In the genomic region with DNA sequence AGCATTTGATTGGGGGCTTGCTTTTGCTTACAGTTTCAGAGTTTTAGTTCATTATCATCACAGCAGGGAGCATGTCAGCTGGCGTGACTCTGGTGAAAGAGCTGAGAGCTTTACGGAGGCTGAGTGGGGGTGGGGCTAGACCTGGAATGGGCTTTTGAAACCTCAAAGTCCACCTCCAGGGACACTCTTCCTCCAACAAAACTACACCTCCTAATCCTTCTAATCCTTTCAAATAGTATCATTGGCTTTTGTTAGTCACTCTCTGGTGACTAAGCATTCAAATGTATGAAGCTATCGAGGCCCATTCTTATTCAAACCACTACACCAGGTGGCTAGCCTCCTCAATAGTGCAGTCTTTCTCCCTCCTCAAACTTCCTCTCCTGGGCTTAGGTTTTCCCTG, we compare ENCODE assay signal across 19 mouse cellular contexts. TPM values are rescaled to one million over a fixed set of nuclear protein-coding genes. Genes with fewer than 3 reads are reported as not detected.
"Had no signal": no experiment of that assay in that cellular context is flagged by ENCODE, and none has a peak within 500 bp of the region (broad histone marks: within the 10 kb centered on the region; RNA-seq: fewer than 3 reads in every experiment).

No protein-coding gene starts in this region.

- H3K36me3 ChIP-seq: limb, embryonic 15.5 days; liver, embryonic 12.5 days; lung, embryonic 15.5 days; midbrain, embryonic 12.5 days; neural tube, embryonic 13.5 days had no signal

- H3K9me3 ChIP-seq: limb, embryonic 15.5 days; liver, embryonic 12.5 days; lung, embryonic 15.5 days had no signal

- DNase-seq: kidney, adult 8-10 months; kidney, postnatal 25 days; layer of hippocampus, adult 9-11 months; layer of hippocampus, postnatal 36 days; lung, postnatal 14 days; retina, postnatal 1 day; right cerebral cortex, postnatal 4 days; thymus, adult 2 months; thymus, postnatal 25 days had no signal

- H3K4me1 ChIP-seq: limb, embryonic 15.5 days; liver, embryonic 12.5 days; midbrain, embryonic 12.5 days; neural tube, embryonic 13.5 days had no signal

- ATAC-seq: liver, embryonic 12.5 days; midbrain, embryonic 16.5 days had no signal

- H3K9ac ChIP-seq: limb, embryonic 15.5 days; liver, embryonic 12.5 days; lung, embryonic 15.5 days; midbrain, embryonic 12.5 days; neural tube, embryonic 13.5 days had no signal

- H3K27ac ChIP-seq: limb, embryonic 15.5 days; liver, embryonic 12.5 days; lung, embryonic 15.5 days; midbrain, embryonic 12.5 days; neural tube, embryonic 13.5 days had no signal

- H3K4me2 ChIP-seq: limb, embryonic 15.5 days; liver, embryonic 12.5 days; lung, embryonic 15.5 days; midbrain, embryonic 12.5 days; neural tube, embryonic 13.5 days had no signal

- H3K27me3 ChIP-seq: limb, embryonic 15.5 days; lung, embryonic 15.5 days; midbrain, embryonic 12.5 days; neural tube, embryonic 13.5 days had no signal

- H3K4me3 ChIP-seq: limb, embryonic 15.5 days; liver, embryonic 12.5 days; lung, embryonic 15.5 days; midbrain, embryonic 12.5 days; neural tube, embryonic 13.5 days had no signal

RNA-seq across cellular contexts. Expression of a gene that starts 1.8 kb away (rescaled TPM):
- polyA plus RNA-seq: kidney, embryonic 16.5 days; limb, embryonic 11.5 days; liver, embryonic 12.5 days; lung, embryonic 15.5 days; midbrain, embryonic 12.5 days; midbrain, embryonic 16.5 days; neural tube, embryonic 13.5 days; spleen, adult 2 months had no signal

RNA-seq across cellular contexts. Expression of a gene that starts 20.4 kb away (rescaled TPM):
- polyA plus RNA-seq: kidney, embryonic 16.5 days; limb, embryonic 11.5 days; limb, embryonic 15.5 days; liver, embryonic 12.5 days; liver, embryonic 16.5 days; midbrain, embryonic 12.5 days; midbrain, embryonic 16.5 days; neural tube, embryonic 13.5 days; thymus, adult 2 months had no signal

RNA-seq across cellular contexts. Expression of a gene that starts 35.7 kb away (rescaled TPM):
- polyA plus RNA-seq: limb, embryonic 11.5 days; limb, embryonic 15.5 days; neural tube, embryonic 13.5 days had no signal

RNA-seq across cellular contexts. Expression of a gene that starts 45.2 kb away (rescaled TPM):
- polyA plus RNA-seq: kidney, embryonic 16.5 days; limb, embryonic 11.5 days; limb, embryonic 15.5 days; liver, embryonic 12.5 days; lung, embryonic 15.5 days; midbrain, embryonic 12.5 days; midbrain, embryonic 16.5 days; neural tube, embryonic 13.5 days; spleen, adult 2 months had no signal
